Mouse (Mus musculus): Measurements from ENCODE around the gene Rfc5. TPM values are rescaled to one million over a fixed set of nuclear protein-coding genes. Genes with fewer than 3 reads are reported as not detected.

Rfc5 gene
- polyA plus RNA-seq, 1 experiment from 2014 or later: 75.9 TPM

DNA sequence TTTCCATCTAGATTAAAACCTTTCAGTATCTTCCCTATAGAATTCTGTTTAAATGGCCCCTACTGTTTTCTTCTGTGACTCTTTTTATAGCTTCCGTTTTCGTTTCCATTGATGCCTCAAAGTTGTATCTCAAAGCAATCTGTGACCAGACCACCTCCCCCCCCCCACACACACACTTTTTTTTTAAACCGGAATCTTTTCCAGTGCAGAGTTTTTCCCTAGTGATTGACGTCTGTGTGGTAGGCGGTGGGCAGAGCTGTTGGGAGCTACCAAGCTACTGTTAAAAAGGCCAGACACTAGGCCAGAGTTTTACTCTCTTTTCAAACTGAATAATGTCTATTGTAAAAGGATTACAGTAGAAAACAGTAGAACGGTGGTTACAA lies 30.6 kb downstream of the Rfc5 start:
- Histone ChIP-seq H3K4me1 (ENCODE audit: control insufficient read depth, insufficient read depth, low read length) (peaks cover 42% of the 10 kb centered on the region), H3K36me3 (ENCODE audit: control insufficient read depth, insufficient read depth, low read length) (no peaks in the 10 kb centered on the region), H3K4me2 (ENCODE audit: low read depth, low read length) (peak overlapping the region; percentile 93), H3K9me3 (replicated peaks; ENCODE audit: control insufficient read depth, low read length) (no peaks in the 10 kb centered on the region), H3K27me3 (ENCODE audit: control insufficient read depth, insufficient read depth, low read length) (no peaks in the 10 kb centered on the region), H3K9ac (ENCODE audit: low read length) (peak overlapping the region; percentile 97), H3K27ac (ENCODE audit: low read length) (peak overlapping the region; percentile 95), H3K4me3 (replicated peaks; ENCODE audit: low read length) (peak overlapping the region; percentile 100)
- 11% methylated on average over 6 of the region's 6 CpGs for WGBS
- ATAC-seq (ENCODE audit: insufficient read depth, low FRiP score): no peak

DNA sequence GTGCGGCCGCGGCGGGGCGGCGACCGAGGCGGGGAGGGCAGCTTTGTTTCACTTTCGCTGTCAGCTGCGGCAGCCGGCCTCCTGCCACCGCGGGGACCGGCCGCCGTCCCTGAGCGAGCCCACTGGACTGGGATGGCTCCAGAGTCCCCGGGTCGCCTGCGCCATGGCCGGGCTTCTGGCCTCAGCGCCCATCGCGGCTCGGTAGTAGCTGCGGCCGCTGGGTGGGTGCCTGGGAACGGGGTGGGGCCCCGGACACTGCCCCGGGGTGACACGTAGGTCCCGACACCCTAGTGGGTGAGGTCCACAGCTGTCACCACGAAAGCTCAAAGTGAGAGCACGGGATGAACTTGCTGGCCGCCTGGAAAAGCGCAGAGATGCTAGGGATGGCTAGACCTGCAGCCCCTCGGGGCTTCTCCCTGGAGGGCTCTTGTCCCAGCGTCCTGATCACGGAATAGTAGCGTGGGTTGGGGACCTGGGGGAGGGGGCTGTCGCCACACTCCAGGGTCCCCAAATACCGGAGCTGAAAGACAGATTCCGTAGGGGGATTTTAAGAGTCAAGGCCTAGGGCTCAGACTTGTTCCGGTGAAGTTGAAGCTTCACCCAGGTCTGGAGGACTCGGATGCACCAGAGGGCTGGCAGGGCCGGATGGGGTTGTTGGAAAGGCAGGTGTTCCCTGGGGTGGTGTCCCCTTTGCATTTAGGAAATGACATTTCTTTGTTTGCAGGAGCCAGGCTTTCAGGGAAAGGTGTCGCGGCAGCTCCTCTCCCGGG lies 31.2 kb downstream of the Rfc5 start:
- no peaks in the 10 kb centered on the region for H3K36me3 ChIP-seq (ENCODE audit: control insufficient read depth, insufficient read depth, low read length)
- peak overlapping the region; percentile 93 for H3K4me2 ChIP-seq (ENCODE audit: low read depth, low read length)
- H3K9me3 ChIP-seq (replicated peaks; ENCODE audit: control insufficient read depth, low read length): no peaks in the 10 kb centered on the region
- peak; percentile 26; the same call in 1 of the 2 replicates for ATAC-seq (ENCODE audit: insufficient read depth, low FRiP score)
- peak overlapping the region; percentile 95 for H3K27ac ChIP-seq (ENCODE audit: low read length)
- peak overlapping the region; percentile 100 for H3K4me3 ChIP-seq (replicated peaks; ENCODE audit: low read length)
- WGBS: 1% methylated on average over 49 of the region's 49 CpGs
- peak overlapping the region; percentile 97 for H3K9ac ChIP-seq (ENCODE audit: low read length)
- no peaks in the 10 kb centered on the region for H3K27me3 ChIP-seq (ENCODE audit: control insufficient read depth, insufficient read depth, low read length)
- peaks cover 37% of the 10 kb centered on the region for H3K4me1 ChIP-seq (ENCODE audit: control insufficient read depth, insufficient read depth, low read length)

DNA sequence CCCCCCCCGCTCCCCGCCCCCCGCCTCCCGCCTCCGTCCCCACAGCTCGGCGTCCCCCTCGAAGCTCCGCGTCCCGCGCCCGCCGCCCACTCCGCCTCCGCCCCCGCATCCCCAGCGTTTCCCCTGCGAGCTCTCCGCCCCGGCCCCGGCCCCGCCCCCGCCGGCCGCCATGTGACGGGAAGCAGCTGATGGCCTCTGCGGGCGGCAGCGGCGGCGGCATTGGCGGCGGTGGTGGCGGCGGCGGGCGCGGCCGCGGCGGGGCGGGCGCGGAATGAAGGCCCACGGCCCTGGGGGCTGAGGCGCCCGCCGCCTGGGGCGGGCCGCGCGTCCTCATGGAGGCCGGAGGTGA lies 31.7 kb downstream of the Rfc5 start, which contains the start of gene Wsb2:
Gene Wsb2, plus strand, starts transcription at position 176 of the 349 bp plus-strand sequence.
- H3K4me3 ChIP-seq (replicated peaks; ENCODE audit: low read length): peak within 1 kb of the TSS; percentile 100
- peak within 1 kb of the TSS; percentile 97 for H3K9ac ChIP-seq (ENCODE audit: low read length)
- 0 out of 2 replicates have a peak, but pooled peaks cover 4% of the 10 kb centered on the region for H3K36me3 ChIP-seq (ENCODE audit: control insufficient read depth, insufficient read depth, low read length)
- WGBS: under 1% methylated on average over 21 of the region's 54 CpGs
- H3K4me2 ChIP-seq (ENCODE audit: low read depth, low read length): peak within 1 kb of the TSS; percentile 93
- no peaks in the 10 kb centered on the region for H3K9me3 ChIP-seq (replicated peaks; ENCODE audit: control insufficient read depth, low read length)
- H3K27ac ChIP-seq (ENCODE audit: low read length): peak within 1 kb of the TSS; percentile 95
- H3K4me1 ChIP-seq (ENCODE audit: control insufficient read depth, insufficient read depth, low read length): peaks cover 33% of the 10 kb centered on the region
- H3K27me3 ChIP-seq (ENCODE audit: control insufficient read depth, insufficient read depth, low read length): no peaks in the 10 kb centered on the region
- ATAC-seq (ENCODE audit: insufficient read depth, low FRiP score): peak; percentile 69

DNA sequence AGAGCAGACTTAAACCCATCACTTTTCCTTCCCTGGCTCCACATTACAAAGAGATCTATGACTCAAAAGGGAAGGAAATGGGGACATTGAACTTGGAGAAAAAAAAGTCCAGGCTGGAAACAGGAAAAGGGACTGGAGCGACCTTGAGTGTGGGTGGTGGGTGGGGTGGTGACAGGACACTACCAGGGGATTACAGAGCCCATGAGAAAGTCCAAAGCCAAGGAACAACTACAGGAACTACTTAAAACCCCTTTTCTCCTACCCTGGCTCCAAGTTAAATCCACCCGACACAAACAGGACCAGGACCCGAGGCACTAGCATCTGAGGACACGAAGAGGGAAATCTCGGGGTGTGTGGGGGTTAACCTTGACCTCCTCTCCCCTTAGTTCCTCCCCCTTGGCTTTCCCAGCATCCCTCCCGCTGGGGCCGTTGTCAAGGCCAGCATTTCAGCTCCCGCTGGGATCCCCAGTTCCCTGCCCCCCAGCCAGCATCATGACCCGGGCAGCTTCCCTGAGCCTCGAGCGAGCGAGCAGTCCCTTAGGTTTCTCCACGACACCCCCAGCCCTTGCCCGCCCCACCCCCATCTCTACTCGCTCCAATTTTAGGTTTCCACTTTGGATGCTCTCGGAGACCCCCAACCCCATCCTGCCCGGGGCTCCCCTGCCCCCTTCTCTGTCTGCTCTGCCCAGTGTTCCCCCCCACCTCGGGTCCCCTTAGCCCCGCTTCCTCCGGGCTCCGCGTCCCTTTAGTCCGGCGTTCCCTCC lies 32.3 kb downstream of the Rfc5 start:
- H3K9me3 ChIP-seq (replicated peaks; ENCODE audit: control insufficient read depth, low read length): no peaks in the 10 kb centered on the region
- WGBS: under 1% methylated on average over 22 of the region's 24 CpGs
- H3K27me3 ChIP-seq (ENCODE audit: control insufficient read depth, insufficient read depth, low read length): no peaks in the 10 kb centered on the region
- peak; percentile 9; the same call in 1 of the 2 replicates for ATAC-seq (ENCODE audit: insufficient read depth, low FRiP score)
- peak overlapping the region; percentile 95 for H3K27ac ChIP-seq (ENCODE audit: low read length)
- peak overlapping the region; percentile 100 for H3K4me3 ChIP-seq (replicated peaks; ENCODE audit: low read length)
- H3K9ac ChIP-seq (ENCODE audit: low read length): peak overlapping the region; percentile 97
- peak overlapping the region; percentile 86 for H3K4me2 ChIP-seq (ENCODE audit: low read depth, low read length)
- peaks cover 27% of the 10 kb centered on the region for H3K4me1 ChIP-seq (ENCODE audit: control insufficient read depth, insufficient read depth, low read length)
- 0 out of 2 replicates have a peak, but pooled peaks cover 5% of the 10 kb centered on the region for H3K36me3 ChIP-seq (ENCODE audit: control insufficient read depth, insufficient read depth, low read length)

DNA sequence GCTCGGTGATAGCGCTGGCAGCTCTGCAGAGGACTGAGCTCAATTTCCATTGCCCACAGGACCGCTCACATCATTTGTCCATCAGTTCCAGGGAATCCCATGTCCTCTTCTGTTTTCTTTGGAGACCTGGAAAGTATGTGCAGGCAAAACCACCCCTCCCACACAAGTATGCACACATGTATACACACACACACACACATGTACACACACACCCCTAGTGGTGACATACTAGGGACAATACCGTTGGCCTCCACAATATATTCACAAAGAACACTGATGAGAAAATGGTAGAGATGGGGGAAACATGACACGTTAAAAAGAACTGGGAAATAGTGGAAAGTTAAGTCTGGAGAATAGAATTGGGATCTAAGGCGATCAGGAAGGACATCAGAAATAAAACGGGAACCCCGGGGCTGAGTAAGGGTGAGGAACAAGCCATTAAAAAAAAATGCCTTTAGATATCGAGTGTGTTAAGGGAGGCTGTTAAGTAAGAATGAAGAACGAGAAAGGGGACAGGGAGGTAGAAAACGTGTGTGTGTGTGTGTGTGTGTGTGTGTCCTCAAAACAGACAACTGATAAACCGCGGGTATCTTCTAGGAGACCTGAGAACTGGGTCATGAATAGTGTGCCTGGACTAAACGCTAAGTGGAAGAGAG lies 33.1 kb downstream of the Rfc5 start:
- Histone ChIP-seq H3K27me3 (ENCODE audit: control insufficient read depth, insufficient read depth, low read length) (no peaks in the 10 kb centered on the region), H3K9ac (ENCODE audit: low read length) (0 out of 2 replicates have a peak overlapping the region, but pooled peaks have one; percentile 97), H3K4me1 (ENCODE audit: control insufficient read depth, insufficient read depth, low read length) (peaks cover 21% of the 10 kb centered on the region)

DNA sequence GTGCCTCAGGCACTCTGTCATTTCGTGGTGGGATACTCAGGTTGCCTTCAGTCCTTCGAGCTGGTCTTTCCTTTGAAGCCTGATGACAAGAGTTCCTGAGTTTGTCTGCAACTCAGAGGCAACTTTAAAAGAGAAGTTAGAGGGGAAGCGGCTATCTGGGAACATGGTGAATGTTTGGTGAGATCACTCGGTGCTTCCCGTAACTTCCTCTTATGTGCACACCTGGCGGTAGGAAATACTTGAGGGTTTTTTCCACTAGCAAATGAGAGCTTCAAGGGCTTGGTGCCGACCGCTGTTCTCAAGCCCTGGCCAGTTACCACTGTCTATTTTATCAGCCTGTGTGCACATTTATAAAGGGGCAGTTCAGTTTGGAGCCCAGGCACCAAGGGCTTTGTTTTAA lies 34.7 kb downstream of the Rfc5 start:
- no peak for ATAC-seq (ENCODE audit: insufficient read depth, low FRiP score)
- Histone ChIP-seq H3K9ac (ENCODE audit: low read length) (no peak overlapping the region; the same call in 1 of the 2 replicates), H3K4me1 (ENCODE audit: control insufficient read depth, insufficient read depth, low read length) (peaks cover 8% of the 10 kb centered on the region), H3K4me2 (ENCODE audit: low read depth, low read length) (no peak overlapping the region), H3K9me3 (replicated peaks; ENCODE audit: control insufficient read depth, low read length) (no peaks in the 10 kb centered on the region), H3K36me3 (ENCODE audit: control insufficient read depth, insufficient read depth, low read length) (0 out of 2 replicates have a peak, but pooled peaks cover 5% of the 10 kb centered on the region), H3K27ac (ENCODE audit: low read length) (no peak overlapping the region), H3K27me3 (ENCODE audit: control insufficient read depth, insufficient read depth, low read length) (no peaks in the 10 kb centered on the region), H3K4me3 (replicated peaks; ENCODE audit: low read length) (no peak overlapping the region)
- WGBS: 71% methylated on average over 8 of the region's 8 CpGs

More for the DNA sequence above, 33.1 kb downstream of the Rfc5 start:
- Histone ChIP-seq H3K4me2 (ENCODE audit: low read depth, low read length) (peak overlapping the region; percentile 86; the same call in 1 of the 2 replicates), H3K9me3 (replicated peaks; ENCODE audit: control insufficient read depth, low read length) (no peaks in the 10 kb centered on the region), H3K4me3 (replicated peaks; ENCODE audit: low read length) (peak overlapping the region; percentile 100; the same call in 1 of the 2 replicates), H3K36me3 (ENCODE audit: control insufficient read depth, insufficient read depth, low read length) (0 out of 2 replicates have a peak, but pooled peaks cover 5% of the 10 kb centered on the region), H3K27ac (ENCODE audit: low read length) (peak overlapping the region; percentile 95)
- ATAC-seq (ENCODE audit: insufficient read depth, low FRiP score): no peak
- 35% methylated on average over 14 of the region's 14 CpGs for WGBS

DNA sequence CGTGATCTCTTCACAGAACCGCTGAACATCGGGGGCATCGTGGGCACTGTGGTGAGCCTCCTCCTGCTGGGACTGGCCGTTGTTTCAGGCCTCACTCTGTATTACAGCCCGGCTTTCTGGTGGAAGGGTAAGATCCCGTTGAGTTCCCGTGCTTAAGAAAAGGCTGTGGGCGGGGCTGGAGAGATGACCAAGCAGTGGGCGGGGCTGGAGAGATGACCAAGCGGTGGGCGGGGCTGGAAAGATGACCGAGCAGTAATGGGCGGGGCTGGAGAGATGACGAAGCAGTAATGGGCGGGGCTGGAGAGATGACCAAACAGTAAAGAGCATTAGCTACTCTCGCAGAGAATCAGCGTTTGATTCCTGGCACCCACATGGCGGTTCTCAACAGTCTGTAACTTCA lies 40.6 kb downstream of the Rfc5 start:
- WGBS: 36% methylated on average over 19 of the region's 19 CpGs

DNA sequence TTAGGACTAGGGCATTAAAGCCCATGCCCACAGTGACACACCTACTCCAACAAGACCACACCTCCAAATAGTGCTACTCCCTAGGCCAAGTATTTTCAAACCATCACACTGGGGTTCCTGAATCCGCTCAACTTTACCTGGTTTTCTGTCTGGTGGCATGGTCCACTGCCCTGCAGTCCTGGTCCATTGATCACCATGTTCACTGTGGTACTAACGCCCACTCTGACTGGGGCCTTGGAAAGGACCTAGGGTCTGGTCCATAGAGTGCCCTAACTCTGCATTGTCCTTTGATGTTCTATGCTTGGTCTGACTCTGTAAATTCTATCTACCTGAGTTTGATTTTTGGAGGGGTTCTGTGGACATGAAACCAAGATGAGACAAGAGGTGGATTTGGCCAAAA lies 41.0 kb downstream of the Rfc5 start:
- H3K4me2 ChIP-seq (ENCODE audit: low read depth, low read length): no peak overlapping the region
- H3K4me3 ChIP-seq (replicated peaks; ENCODE audit: low read length): no peak overlapping the region
- H3K4me1 ChIP-seq (ENCODE audit: control insufficient read depth, insufficient read depth, low read length): no peaks in the 10 kb centered on the region
- H3K36me3 ChIP-seq (ENCODE audit: control insufficient read depth, insufficient read depth, low read length): peaks cover 14% of the 10 kb centered on the region; the same call in 1 of the 2 replicates
- no peak for ATAC-seq (ENCODE audit: insufficient read depth, low FRiP score)
- H3K9ac ChIP-seq (ENCODE audit: low read length): no peak overlapping the region
- H3K27ac ChIP-seq (ENCODE audit: low read length): no peak overlapping the region
- no peaks in the 10 kb centered on the region for H3K9me3 ChIP-seq (replicated peaks; ENCODE audit: control insufficient read depth, low read length)
- 93% methylated on average over 2 of the region's 2 CpGs for WGBS
- H3K27me3 ChIP-seq (ENCODE audit: control insufficient read depth, insufficient read depth, low read length): no peaks in the 10 kb centered on the region

More for the DNA sequence above, 40.6 kb downstream of the Rfc5 start:
- H3K4me2 ChIP-seq (ENCODE audit: low read depth, low read length): no peak overlapping the region
- H3K4me3 ChIP-seq (replicated peaks; ENCODE audit: low read length): no peak overlapping the region
- no peaks in the 10 kb centered on the region for H3K9me3 ChIP-seq (replicated peaks; ENCODE audit: control insufficient read depth, low read length)
- H3K9ac ChIP-seq (ENCODE audit: low read length): no peak overlapping the region
- no peaks in the 10 kb centered on the region for H3K4me1 ChIP-seq (ENCODE audit: control insufficient read depth, insufficient read depth, low read length)
- peak; percentile 59 for ATAC-seq (ENCODE audit: insufficient read depth, low FRiP score)
- no peak overlapping the region for H3K27ac ChIP-seq (ENCODE audit: low read length)
- peaks cover 14% of the 10 kb centered on the region; the same call in 1 of the 2 replicates for H3K36me3 ChIP-seq (ENCODE audit: control insufficient read depth, insufficient read depth, low read length)
- no peaks in the 10 kb centered on the region for H3K27me3 ChIP-seq (ENCODE audit: control insufficient read depth, insufficient read depth, low read length)
